Mouse (Mus musculus) MEL (cell line): Measurements from ENCODE around the gene Gm20696. TPM values are rescaled to one million over a fixed set of nuclear protein-coding genes. Genes with fewer than 3 reads are reported as not detected.

Experiments
- DNase-seq: peaks from one replicate; pipeline ENCODE4 v3.0.0; 2011; ENCODE audit warnings: low read depth, low spot score
- H3K27ac ChIP-seq: 2 replicates; pipeline ENCODE4 v1.5.1; 2012; ENCODE audit warnings: low read depth, mild to moderate bottlenecking, control low read depth, low read length, moderate library complexity; ENCODE audit not compliant: control insufficient read depth
- H3K27me3 ChIP-seq, 2 experiments: fragments of 150-350 bp in 1 of 2; sonication (generic) in 1 of 2; 2 replicates each; pipeline ENCODE4 v1.6.1; 2012; ENCODE audit warnings: low read length in 2 of 2, mild to moderate bottlenecking in 2 of 2, improper control_type of control experiment in 1 of 2, moderate library complexity in 1 of 2; ENCODE audit not compliant: insufficient read depth in 2 of 2, control insufficient read depth in 1 of 2
- H3K36me3 ChIP-seq, 2 experiments: 2 replicates each; pipeline ENCODE4 v1.6.1; 2012 to 2014; ENCODE audit warnings: low read length in 2 of 2, improper control_type of control experiment in 1 of 2, inconsistent platforms in 1 of 2, mild to moderate bottlenecking in 1 of 2; ENCODE audit not compliant: insufficient read depth in 2 of 2, control insufficient read depth in 1 of 2
- H3K4me1 ChIP-seq, 2 experiments: fragments of 150-350 bp in 1 of 2; sonication (generic) in 1 of 2; 2 replicates each; pipeline ENCODE4 v1.6.1; 2012; ENCODE audit warnings: low read length in 2 of 2, improper control_type of control experiment in 1 of 2, mild to moderate bottlenecking in 1 of 2; ENCODE audit not compliant: insufficient read depth in 2 of 2, control insufficient read depth in 1 of 2
- H3K4me3 ChIP-seq, 2 experiments: fragments of 150-350 bp in 1 of 2; sonication (generic) in 1 of 2; 2 replicates each; pipeline ENCODE4 v1.5.1; 2012; ENCODE audit warnings: low read depth in 2 of 2, low read length in 2 of 2, mild to moderate bottlenecking in 2 of 2, moderate library complexity in 2 of 2, control low read depth in 1 of 2, improper control_type of control experiment in 1 of 2; ENCODE audit not compliant: control insufficient read depth in 1 of 2, insufficient read depth in 1 of 2
- H3K79me2 ChIP-seq: 2 replicates; pipeline ENCODE4 v1.6.1; 2012; ENCODE audit warnings: mild to moderate bottlenecking, low read length, moderate library complexity; ENCODE audit not compliant: control insufficient read depth, poor library complexity, insufficient read depth
- H3K9ac ChIP-seq: 2 replicates; pipeline ENCODE4 v1.6.1; 2012; ENCODE audit warnings: low read depth, mild to moderate bottlenecking, control low read depth, low read length, moderate library complexity; ENCODE audit not compliant: control insufficient read depth, poor library complexity, severe bottlenecking
- H3K9me3 ChIP-seq: fragments of 150-350 bp; sonication (generic); replicated peaks from 2 replicates; pipeline ENCODE4 v1.6.1; 2012; ENCODE audit warnings: mild to moderate bottlenecking, low read length, improper control_type of control experiment, moderate library complexity; ENCODE audit not compliant: insufficient read depth
- BHLHE40 ChIP-seq: IDR thresholded peaks from 2 replicates; pipeline ENCODE4 v1.6.1; 2012; ENCODE audit warnings: low read depth, mild to moderate bottlenecking, inconsistent platforms, low read length, improper control_type of control experiment, borderline replicate concordance
- E2F4 ChIP-seq: IDR thresholded peaks from 2 replicates; pipeline ENCODE4 v1.6.1; 2011; ENCODE audit warnings: low read depth, low read length, improper control_type of control experiment, borderline replicate concordance
- ELF1 ChIP-seq: IDR thresholded peaks from 2 replicates; pipeline ENCODE4 v1.6.1; 2014; ENCODE audit warnings: low read depth, mild to moderate bottlenecking, inconsistent platforms, low read length, improper control_type of control experiment, moderate library complexity
- ETS1 ChIP-seq: IDR thresholded peaks from 2 replicates; pipeline ENCODE4 v1.6.1; 2012; ENCODE audit warnings: low read depth, mild to moderate bottlenecking, inconsistent platforms, low read length, improper control_type of control experiment, moderate library complexity
- GATA1 ChIP-seq: IDR thresholded peaks from 2 replicates; pipeline ENCODE4 v1.6.1; 2011; ENCODE audit warnings: low read depth, low read length, improper control_type of control experiment
- JUND ChIP-seq: IDR thresholded peaks from 2 replicates; pipeline ENCODE4 v1.6.1; 2011; ENCODE audit warnings: low read depth, mild to moderate bottlenecking, improper control_type of control experiment, low read length
- MAFK ChIP-seq: IDR thresholded peaks from 2 replicates; pipeline ENCODE4 v1.6.1; 2011; ENCODE audit warnings: low read depth, mild to moderate bottlenecking, low read length, improper control_type of control experiment, borderline replicate concordance
- MAZ ChIP-seq: IDR thresholded peaks from 2 replicates; pipeline ENCODE4 v1.6.1; 2012; ENCODE audit warnings: low read depth, mild to moderate bottlenecking, inconsistent platforms, low read length, improper control_type of control experiment
- MEF2A ChIP-seq: IDR thresholded peaks from 2 replicates; pipeline ENCODE4 v1.6.1; 2014; ENCODE audit warnings: low read depth, mild to moderate bottlenecking, inconsistent platforms, low read length, improper control_type of control experiment; ENCODE audit not compliant: poor library complexity, insufficient replicate concordance, severe bottlenecking; ENCODE audit errors: extremely low read depth
- MYB ChIP-seq: IDR thresholded peaks from 2 replicates; pipeline ENCODE4 v1.6.1; 2011; ENCODE audit warnings: mild to moderate bottlenecking, low read depth, low read length, improper control_type of control experiment
- NRF1 ChIP-seq: IDR thresholded peaks from 2 replicates; pipeline ENCODE4 v1.6.1; 2014; ENCODE audit warnings: low read depth, mild to moderate bottlenecking, inconsistent platforms, low read length, improper control_type of control experiment, moderate library complexity; ENCODE audit not compliant: poor library complexity, insufficient read depth, severe bottlenecking
- POLR2A ChIP-seq, 2 experiments: IDR thresholded peaks; 2 replicates each; pipeline ENCODE4 v1.6.1; 2011 to 2012; ENCODE audit warnings: low read length in 2 of 2, mild to moderate bottlenecking in 2 of 2, control low read depth in 1 of 2, improper control_type of control experiment in 1 of 2, low read depth in 1 of 2, moderate library complexity in 1 of 2; ENCODE audit not compliant: control insufficient read depth in 1 of 2, insufficient read depth in 1 of 2, poor library complexity in 1 of 2
- RCOR1 ChIP-seq: IDR thresholded peaks from 2 replicates; pipeline ENCODE4 v1.6.1; 2012; ENCODE audit warnings: low read depth, mild to moderate bottlenecking, inconsistent platforms, low read length, improper control_type of control experiment
- SMC3 ChIP-seq: IDR thresholded peaks from 2 replicates; pipeline ENCODE4 v1.6.1; 2011; ENCODE audit warnings: low read depth, low read length, improper control_type of control experiment
- UBTF ChIP-seq: IDR thresholded peaks from 2 replicates; pipeline ENCODE4 v1.6.1; 2012; ENCODE audit warnings: low read depth, mild to moderate bottlenecking, inconsistent platforms, low read length, improper control_type of control experiment, moderate library complexity, borderline replicate concordance; ENCODE audit not compliant: insufficient read depth
- USF1 ChIP-seq: IDR thresholded peaks from 2 replicates; pipeline ENCODE4 v1.6.1; 2014; ENCODE audit warnings: low read depth, mild to moderate bottlenecking, inconsistent platforms, low read length, improper control_type of control experiment, moderate library complexity
- ZKSCAN1 ChIP-seq: IDR thresholded peaks from 2 replicates; pipeline ENCODE4 v1.6.1; 2012; ENCODE audit warnings: low read depth, mild to moderate bottlenecking, inconsistent platforms, low read length, improper control_type of control experiment, moderate library complexity
- ZMIZ1 ChIP-seq: IDR thresholded peaks from 2 replicates; pipeline ENCODE4 v1.6.1; 2012; ENCODE audit warnings: low read depth, mild to moderate bottlenecking, inconsistent platforms, low read length, improper control_type of control experiment, moderate library complexity
- ZNF384 ChIP-seq: IDR thresholded peaks from 2 replicates; pipeline ENCODE4 v1.6.1; 2012; ENCODE audit warnings: low read depth, mild to moderate bottlenecking, inconsistent platforms, low read length, improper control_type of control experiment
- polyA plus RNA-seq, 2 experiments: library from polyadenylated mRNA; stranded (reverse) in 1 of 2; unstranded in 1 of 2; fragments of >175 nt in 1 of 2; fragments of >200 nt in 1 of 2; gene quantifications; 2 replicates each; pipeline versions ENCODE4 v1.2.1 to v1.2.4; 2012; ENCODE audit warnings: low replicate concordance in 2 of 2, low read depth in 1 of 2; ENCODE audit not compliant: insufficient read length in 2 of 2, insufficient read depth in 1 of 2, missing spikeins in 1 of 2
- total RNA-seq: library from RNA; depleted of rRNA; stranded (reverse); fragments of 300-350 nt; gene quantifications from 2 replicates; pipeline ENCODE4 v1.2.3, GENCODE M21; 2012

Gm20696 gene
- total and polyA plus RNA-seq, 3 experiments = 0.07 to 0.39 TPM; not detected in 1

DNA sequence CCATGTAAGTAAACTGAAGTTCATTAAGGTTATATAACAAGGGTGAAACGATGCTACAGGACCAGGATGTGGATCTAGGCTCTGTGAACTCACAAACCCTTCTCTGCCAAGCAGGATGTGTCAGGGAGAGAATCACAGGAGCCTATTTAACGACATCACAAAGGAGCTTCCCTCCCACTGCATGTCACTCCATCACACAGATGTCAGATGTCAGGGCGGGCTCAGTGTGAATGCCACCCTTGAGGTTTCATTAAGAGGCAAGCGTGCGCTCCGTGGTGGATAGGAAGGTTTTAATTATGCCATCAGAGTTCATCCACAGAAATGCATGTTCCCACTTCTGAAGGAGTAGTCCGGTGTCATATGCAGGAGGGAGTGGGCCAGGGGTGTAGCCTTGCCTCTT, 60.5 kb downstream of the Gm20696 start:
- DNase-seq = no peak
- Histone ChIP-seq H3K4me1 (no peaks in the 10 kb centered on the region), H3K27me3 (peaks cover 0 to 2% of the 10 kb centered on the region in 2 experiments; a peak in 2 of 4 replicates), H3K9me3 (no peaks in the 10 kb centered on the region), H3K9ac (no peak overlapping the region), H3K27ac (no peak overlapping the region), H3K4me3 (no peak overlapping the region), H3K79me2 (no peaks in the 10 kb centered on the region), H3K36me3 (no peaks in the 10 kb centered on the region)
- TF ChIP-seq ETS1 = no peak
- no peak for TF ChIP-seq USF1
- TF ChIP-seq MAZ = no peak
- TF ChIP-seq SMC3 = no peak
- no peak for TF ChIP-seq RCOR1
- no peak for TF ChIP-seq MAFK

DNA sequence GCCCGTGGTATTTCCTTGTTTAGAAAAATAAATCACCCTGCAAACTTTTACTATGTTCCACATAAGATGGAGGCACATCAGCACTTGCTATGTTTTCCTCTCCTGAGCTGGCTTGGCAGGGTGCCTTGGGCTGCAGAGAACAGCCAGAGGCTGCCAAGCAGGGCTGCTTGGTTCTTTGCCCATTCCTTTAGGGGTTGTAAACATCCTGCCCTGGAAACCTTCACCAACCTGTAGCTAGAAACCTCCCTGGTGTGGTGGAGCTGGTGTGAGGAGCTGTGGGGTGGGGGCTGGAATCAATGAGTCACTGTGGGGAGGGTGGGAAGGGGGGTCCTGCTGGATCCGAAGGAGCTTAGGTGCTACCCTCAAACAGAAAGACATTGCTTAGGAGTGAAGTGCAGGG, 61.8 kb downstream of the Gm20696 start:
- no peaks in the 10 kb centered on the region for H3K9me3 ChIP-seq
- H3K79me2 ChIP-seq = no peaks in the 10 kb centered on the region
- H3K27ac ChIP-seq = no peak overlapping the region
- peaks cover 0 to 2% of the 10 kb centered on the region in 2 experiments; a peak in 3 of 4 replicates for H3K27me3 ChIP-seq
- H3K36me3 ChIP-seq = no peaks in the 10 kb centered on the region
- H3K4me3 ChIP-seq = no peak overlapping the region
- H3K4me1 ChIP-seq = no peaks in the 10 kb centered on the region
- no peak overlapping the region for H3K9ac ChIP-seq
- TF ChIP-seq NRF1 (no peak), POLR2A (IDR thresholded peaks at IDR 0.05; ENCODE audit: control insufficient read depth in 1 of 2, insufficient read depth in 1 of 2, low read depth in 1 of 2, low read length in 2 of 2, poor library complexity in 1 of 2) (no peak), JUND (no peak), ZKSCAN1 (no peak), ELF1 (no peak), USF1 (no peak), GATA1 (no peak), ZMIZ1 (no peak), E2F4 (no peak), MAFK (no peak), UBTF (no peak), RCOR1 (no peak), BHLHE40 (no peak), ZNF384 (no peak), MEF2A (no peak), MYB (no peak)
- no peak for DNase-seq
